Mouse (Mus musculus): Measurements from ENCODE around the gene Cacna2d2. TPM values are rescaled to one million over a fixed set of nuclear protein-coding genes. Genes with fewer than 3 reads are reported as not detected.
A peak's percentile ranks its signal among the peaks of the same experiment; 100 is the strongest.
"Not testable (repeated sequence)": the region's sequence is repeated elsewhere in the genome, so short reads cannot be mapped to it uniquely, and the experiment has no call there.

Cacna2d2 gene
- polyA plus RNA-seq, 1 experiment from 2014 or later = 10.2 TPM

- under 1% methylated on average over 23 of the region's 23 CpGs for WGBS
- peak; percentile 37 for ATAC-seq (replicated peaks)
Measured at GRCm38 (mm10) chr9:107555031-107555457, 155.6 kb downstream of the Cacna2d2 start.

GRCm38 (mm10) chr9:107555701-107556100 lies 156.3 kb downstream of the Cacna2d2 start:
- Histone ChIP-seq H3K27ac (0 out of 2 replicates have a peak overlapping the region, but pooled peaks have one; percentile 81), H3K4me2 (peak overlapping the region; percentile 89), H3K4me1 (peaks cover 45% of the 10 kb centered on the region), H3K27me3 (replicated peaks) (peaks cover 26% of the 10 kb centered on the region), H3K4me3 (peak overlapping the region; percentile 53), H3K9ac (peak overlapping the region; percentile 59), H3K9me3 (no peaks in the 10 kb centered on the region), H3K36me3 (replicated peaks) (peaks cover 32% of the 10 kb centered on the region)
- no peak for ATAC-seq (replicated peaks)
- 41% methylated on average over 2 of the region's 2 CpGs for WGBS

More at GRCm38 (mm10) chr9:107555031-107555457, 155.6 kb downstream of the Cacna2d2 start:
- Histone ChIP-seq H3K36me3 (replicated peaks) (peaks cover 29% of the 10 kb centered on the region), H3K4me2 (peak overlapping the region; percentile 89), H3K4me3 (peak overlapping the region; percentile 53), H3K9me3 (no peaks in the 10 kb centered on the region), H3K27ac (peak overlapping the region; percentile 81), H3K9ac (peak overlapping the region; percentile 59), H3K4me1 (peaks cover 45% of the 10 kb centered on the region), H3K27me3 (replicated peaks) (peaks cover 33% of the 10 kb centered on the region)

DNA sequence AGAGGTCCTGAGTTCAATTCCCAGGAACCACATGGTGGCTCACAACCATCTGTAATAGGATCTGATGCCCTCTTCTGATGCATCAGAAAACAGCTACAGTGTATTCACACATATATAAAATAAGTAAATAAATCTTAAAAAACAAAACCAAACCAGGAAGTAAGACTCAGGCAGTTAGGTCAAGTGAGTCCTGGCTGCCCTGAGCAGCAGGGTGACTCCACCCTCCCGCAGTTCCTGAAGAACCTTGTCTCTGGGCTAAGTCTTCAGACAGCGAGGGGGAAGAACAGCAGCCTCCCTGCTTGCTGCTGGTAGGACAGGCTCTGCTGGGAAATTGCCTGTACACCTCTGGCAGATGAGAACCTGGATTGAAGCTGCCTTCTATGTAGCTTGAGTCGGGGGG lies 156.9 kb downstream of the Cacna2d2 start:
- Histone ChIP-seq H3K4me2 (peak overlapping the region; percentile 89), H3K9ac (no peak overlapping the region), H3K36me3 (replicated peaks) (peaks cover 35% of the 10 kb centered on the region), H3K27ac (no peak overlapping the region), H3K27me3 (replicated peaks) (peaks cover 20% of the 10 kb centered on the region), H3K9me3 (no peaks in the 10 kb centered on the region), H3K4me1 (peaks cover 40% of the 10 kb centered on the region), H3K4me3 (no peak overlapping the region)
- 80% methylated on average over 3 of the region's 3 CpGs for WGBS
- no peak for ATAC-seq (replicated peaks)

DNA sequence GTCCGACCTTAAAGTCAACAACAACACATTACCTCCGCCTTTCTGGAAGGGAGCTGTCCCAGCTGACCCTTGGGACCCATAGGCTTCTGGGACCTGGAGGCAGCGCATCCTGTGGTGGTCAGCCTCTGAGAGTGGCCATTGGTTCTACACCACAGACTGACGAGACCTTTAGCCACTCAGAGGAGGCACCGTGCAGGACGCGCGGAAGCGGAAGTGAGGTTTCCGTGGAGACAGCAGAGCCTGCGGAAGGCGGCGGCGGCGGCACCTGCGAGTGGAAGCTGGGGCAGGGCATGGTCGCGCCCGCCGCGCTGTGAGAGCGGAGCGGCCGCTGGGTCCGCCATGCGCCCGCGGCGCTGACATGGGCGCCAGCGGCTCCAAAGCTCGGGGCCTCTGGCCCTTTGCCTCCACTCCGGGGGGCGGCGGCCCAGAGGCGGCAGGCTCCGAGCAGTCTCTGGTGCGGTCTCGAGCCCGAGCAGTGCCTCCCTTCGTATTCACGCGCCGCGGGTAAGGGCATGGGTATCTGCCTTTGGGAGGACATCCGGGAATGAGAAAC lies 163.7 kb downstream of the Cacna2d2 start, which contains the start of gene Tusc2:
Tusc2 (plus strand) TSS at position 227 of the 553 bp plus-strand sequence.
- under 1% methylated on average over 46 of the region's 46 CpGs for WGBS
- H3K9ac ChIP-seq = peak within 1 kb of the TSS; percentile 91
- H3K27ac ChIP-seq = peak within 1 kb of the TSS; percentile 79
- peak; percentile 94 for ATAC-seq (replicated peaks)
- no peaks in the 10 kb centered on the region for H3K27me3 ChIP-seq (replicated peaks)
- H3K4me2 ChIP-seq = peak within 1 kb of the TSS; percentile 73
- no peaks in the 10 kb centered on the region for H3K9me3 ChIP-seq
- H3K4me1 ChIP-seq = peaks cover 36% of the 10 kb centered on the region
- H3K4me3 ChIP-seq = peak within 1 kb of the TSS; percentile 95
- peaks cover 41% of the 10 kb centered on the region for H3K36me3 ChIP-seq (replicated peaks)

DNA sequence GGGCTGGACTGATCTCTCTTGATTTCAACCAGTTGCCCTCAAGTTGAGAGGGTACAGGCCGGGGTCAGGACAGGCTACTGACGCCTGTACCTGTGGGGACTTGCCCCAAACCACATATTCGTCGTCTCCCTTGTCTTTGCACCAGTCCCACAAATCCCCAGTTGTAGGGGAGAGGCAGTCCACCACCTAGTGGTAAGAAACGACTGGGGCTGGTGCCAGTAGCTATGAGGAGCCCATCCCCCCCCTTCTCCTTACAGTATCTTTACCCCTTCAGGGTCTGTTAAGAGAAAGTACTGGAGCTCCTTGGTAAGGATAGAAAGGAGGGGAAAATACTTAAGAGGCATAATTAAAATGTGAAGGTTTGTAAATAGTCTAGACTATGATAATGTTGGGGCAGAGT lies 166.1 kb downstream of the Cacna2d2 start:
- not testable (repeated sequence) for H3K4me3 ChIP-seq; H3K27ac ChIP-seq; H3K9ac ChIP-seq; H3K9me3 ChIP-seq; H3K27me3 ChIP-seq (replicated peaks); ATAC-seq (replicated peaks)
- Histone ChIP-seq H3K4me2 (peak overlapping the region; percentile 12), H3K36me3 (replicated peaks) (peaks cover 21% of the 10 kb centered on the region; the same call in 1 of the 2 replicates), H3K4me1 (peaks cover 49% of the 10 kb centered on the region)
- WGBS = 55% methylated on average over 5 of the region's 5 CpGs

- peaks cover 25% of the 10 kb centered on the region; the same call in 1 of the 2 replicates for H3K36me3 ChIP-seq (replicated peaks)
- H3K4me1 ChIP-seq = peaks cover 55% of the 10 kb centered on the region
- no peak overlapping the region for H3K4me2 ChIP-seq
- ATAC-seq (replicated peaks) = no peak
- no peak overlapping the region for H3K4me3 ChIP-seq
- H3K27me3 ChIP-seq (replicated peaks) = no peaks in the 10 kb centered on the region
- 59% methylated on average over 15 of the region's 15 CpGs for WGBS
- no peak overlapping the region for H3K27ac ChIP-seq
- H3K9ac ChIP-seq = no peak overlapping the region
- H3K9me3 ChIP-seq = no peaks in the 10 kb centered on the region
Measured at GRCm38 (mm10) chr9:107566041-107566709, 166.8 kb downstream of the Cacna2d2 start.

DNA sequence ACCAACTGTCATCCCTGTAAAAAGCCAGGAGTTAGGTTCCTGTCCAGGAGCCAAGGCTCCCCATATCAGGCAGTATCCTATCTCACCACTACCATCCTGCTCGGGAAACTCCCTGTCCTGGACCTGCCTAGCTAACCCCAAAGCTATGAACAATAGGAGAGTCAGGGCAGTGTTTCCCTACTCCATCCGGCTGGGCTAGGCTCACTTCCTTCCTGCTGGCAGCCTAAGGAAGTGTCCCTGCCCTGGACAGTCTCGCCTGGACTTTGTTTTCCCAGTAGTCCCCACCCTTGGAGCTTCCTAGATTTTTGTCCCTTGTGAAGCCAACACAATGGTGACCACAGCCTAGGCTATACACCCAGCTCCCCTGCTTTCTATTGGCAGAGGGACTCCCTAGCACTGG lies 167.4 kb downstream of the Cacna2d2 start:
- no peak for ATAC-seq (replicated peaks)
- peaks cover 62% of the 10 kb centered on the region for H3K4me1 ChIP-seq
- WGBS = 61% methylated on average over 3 of the region's 3 CpGs

GRCm38 (mm10) chr9:107567702-107568319 lies 168.4 kb downstream of the Cacna2d2 start, which contains the start of gene Hyal2:
Gene Hyal2 (plus strand): TSS chr9:107567945.
- H3K27me3 ChIP-seq (replicated peaks) = no peaks in the 10 kb centered on the region
- peaks cover 32% of the 10 kb centered on the region for H3K36me3 ChIP-seq (replicated peaks)
- peak within 1 kb of the TSS; percentile 94 for H3K4me3 ChIP-seq
- ATAC-seq (replicated peaks) = no peak
- H3K9me3 ChIP-seq = no peaks in the 10 kb centered on the region
- 4% methylated on average over 18 of the region's 18 CpGs for WGBS
- H3K27ac ChIP-seq = peak within 1 kb of the TSS; percentile 89
- H3K4me2 ChIP-seq = peak within 1 kb of the TSS; percentile 84
- H3K9ac ChIP-seq = peak within 1 kb of the TSS; percentile 88
- H3K4me1 ChIP-seq = peaks cover 59% of the 10 kb centered on the region

More for the DNA sequence above, 167.4 kb downstream of the Cacna2d2 start:
- Histone ChIP-seq H3K4me2 (no peak overlapping the region), H3K9me3 (no peaks in the 10 kb centered on the region), H3K9ac (no peak overlapping the region), H3K36me3 (replicated peaks) (peaks cover 24% of the 10 kb centered on the region), H3K4me3 (no peak overlapping the region), H3K27me3 (replicated peaks) (no peaks in the 10 kb centered on the region), H3K27ac (no peak overlapping the region)

DNA sequence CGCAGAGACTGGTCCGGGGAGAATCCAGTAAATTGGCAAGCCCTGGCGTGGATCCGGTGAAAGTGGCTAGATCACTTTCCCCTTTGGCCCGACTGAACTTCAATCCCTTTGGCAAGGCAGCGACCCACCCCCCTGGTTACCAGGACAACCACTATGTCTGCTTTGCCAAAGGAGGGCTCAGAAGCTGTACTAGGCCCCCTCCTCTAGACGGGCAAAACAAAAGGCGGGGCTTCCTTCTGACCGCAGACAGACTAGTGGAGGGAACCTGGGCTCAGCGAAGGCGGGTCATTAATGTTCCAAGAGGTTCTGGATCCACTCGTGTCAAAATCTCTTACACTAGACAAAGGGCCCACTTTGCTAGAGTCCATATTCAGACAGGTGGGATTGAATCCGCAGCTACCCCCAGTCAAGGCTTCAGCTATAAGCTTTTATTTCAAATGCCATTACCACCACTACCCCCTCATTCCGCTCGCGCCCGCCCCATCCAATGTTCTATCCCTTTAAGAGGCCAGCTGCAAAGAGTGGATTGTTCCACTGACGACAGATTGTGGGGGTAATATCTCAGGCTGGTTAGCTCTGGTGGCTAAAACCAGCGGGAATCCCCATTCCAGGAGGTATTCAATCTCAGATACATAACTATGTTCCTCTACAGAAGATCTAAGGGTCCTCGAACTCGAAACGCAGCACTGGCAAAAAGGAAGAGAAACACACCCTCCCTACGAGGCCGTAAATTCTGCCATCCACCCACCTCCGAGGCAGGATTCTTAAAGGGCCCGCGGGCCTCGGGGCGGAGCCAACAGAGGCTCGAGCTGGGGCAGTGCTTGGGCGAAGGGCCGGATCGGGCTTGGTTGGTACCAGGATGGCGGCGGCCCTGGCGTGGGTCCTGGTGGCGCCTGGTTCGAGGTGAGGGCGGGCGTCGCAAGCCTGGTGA lies 169.2 kb downstream of the Cacna2d2 start:
- Histone ChIP-seq H3K27ac (peak overlapping the region; percentile 89), H3K27me3 (replicated peaks) (no peaks in the 10 kb centered on the region), H3K4me3 (peak overlapping the region; percentile 94), H3K36me3 (replicated peaks) (peaks cover 33% of the 10 kb centered on the region), H3K9ac (peak overlapping the region; percentile 88), H3K4me1 (peaks cover 57% of the 10 kb centered on the region), H3K9me3 (no peaks in the 10 kb centered on the region), H3K4me2 (peak overlapping the region; percentile 84)
- ATAC-seq (replicated peaks) = peak; percentile 89
- WGBS = under 1% methylated on average over 41 of the region's 41 CpGs

DNA sequence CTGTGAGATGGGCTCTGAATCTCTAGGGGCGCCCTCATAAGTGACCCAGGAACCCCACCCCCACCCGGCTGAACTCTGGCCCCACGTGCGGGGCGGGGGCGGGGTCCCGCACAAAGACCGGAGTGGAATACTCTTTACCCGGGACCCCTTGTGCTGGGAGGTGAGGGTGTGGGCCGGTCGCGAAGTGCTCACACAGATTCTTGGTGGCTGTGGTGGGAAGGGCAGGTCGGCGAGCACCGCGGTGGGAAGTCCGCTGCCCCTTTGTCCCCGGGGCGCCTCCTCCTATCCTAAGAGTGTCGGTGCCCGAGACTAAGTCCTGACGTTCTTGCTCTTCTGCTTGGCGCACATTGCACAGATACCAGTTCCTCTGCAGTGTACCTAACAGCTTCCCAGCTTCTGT lies 169.9 kb downstream of the Cacna2d2 start:
- Histone ChIP-seq H3K4me2 (peak overlapping the region; percentile 84), H3K4me3 (peak overlapping the region; percentile 94), H3K27me3 (replicated peaks) (no peaks in the 10 kb centered on the region), H3K27ac (peak overlapping the region; percentile 89), H3K9me3 (no peaks in the 10 kb centered on the region), H3K36me3 (replicated peaks) (peaks cover 33% of the 10 kb centered on the region), H3K9ac (peak overlapping the region; percentile 88), H3K4me1 (peaks cover 51% of the 10 kb centered on the region)
- 1% methylated on average over 22 of the region's 23 CpGs for WGBS
- ATAC-seq (replicated peaks) = peak; percentile 29; the same call in 1 of the 2 replicates

DNA sequence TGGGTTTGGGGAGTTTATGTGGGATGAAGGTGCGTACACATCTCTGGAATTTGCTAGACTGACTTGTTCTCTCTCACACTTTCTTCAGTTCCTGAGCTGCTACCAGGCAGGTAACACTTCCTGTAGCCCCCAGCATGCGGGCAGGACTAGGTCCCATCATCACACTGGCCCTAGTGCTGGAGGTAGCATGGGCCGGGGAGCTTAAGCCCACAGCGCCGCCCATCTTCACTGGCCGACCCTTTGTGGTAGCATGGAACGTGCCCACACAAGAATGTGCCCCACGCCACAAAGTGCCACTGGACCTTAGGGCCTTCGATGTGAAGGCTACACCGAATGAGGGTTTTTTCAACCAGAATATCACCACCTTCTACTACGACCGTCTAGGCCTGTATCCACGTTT lies 170.6 kb downstream of the Cacna2d2 start:
- Histone ChIP-seq H3K36me3 (replicated peaks) (peaks cover 33% of the 10 kb centered on the region), H3K27ac (peak overlapping the region; percentile 89)
- 43% methylated on average over 13 of the region's 13 CpGs for WGBS

More for the DNA sequence above, 170.6 kb downstream of the Cacna2d2 start:
- no peak for ATAC-seq (replicated peaks)
- peak overlapping the region; percentile 84 for H3K4me2 ChIP-seq
- peak overlapping the region; percentile 94 for H3K4me3 ChIP-seq
- no peaks in the 10 kb centered on the region for H3K9me3 ChIP-seq
- no peaks in the 10 kb centered on the region for H3K27me3 ChIP-seq (replicated peaks)
- H3K4me1 ChIP-seq = peaks cover 46% of the 10 kb centered on the region
- peak overlapping the region; percentile 88 for H3K9ac ChIP-seq
